Mouse (Mus musculus) lung, postnatal 25 days (tissue): ENCODE data around the gene Fah.

ENCODE experiments used
- DNase-seq: peaks from one replicate; pipeline ENCODE4 v3.0.0; 2022; ENCODE audit warnings: low spot score

The Fah gene

GRCm38 (mm10) chr7:84594917-84595303 is 11.6 kb downstream of the Fah start:
- DNase-seq = no peak

GRCm38 (mm10) chr7:84594087-84594916 is 12.2 kb downstream of the Fah start:
- DNase-seq = peak; percentile 56

- DNase-seq = no peak
Observed at GRCm38 (mm10) chr7:84591347-84591746, 15.2 kb downstream of the Fah start.

GRCm38 (mm10) chr7:84590622-84591021 is 15.9 kb downstream of the Fah start:
- DNase-seq = no peak

GRCm38 (mm10) chr7:84587101-84587783 is 19.3 kb downstream of the Fah start:
- DNase-seq = no peak

GRCm38 (mm10) chr7:84586360-84587100 is 20.0 kb downstream of the Fah start:
- DNase-seq = no peak

- DNase-seq = no peak
Observed at GRCm38 (mm10) chr7:84585086-84585485, 21.4 kb downstream of the Fah start.

GRCm38 (mm10) chr7:84579769-84580168 is 26.8 kb downstream of the Fah start:
- no peak for DNase-seq

GRCm38 (mm10) chr7:84578841-84579240 is 27.7 kb downstream of the Fah start:
- DNase-seq = no peak

GRCm38 (mm10) chr7:84577034-84577433 is 29.5 kb downstream of the Fah start:
- DNase-seq = no peak

GRCm38 (mm10) chr7:84566200-84566599 is 40.3 kb downstream of the Fah start:
- DNase-seq = no peak

GRCm38 (mm10) chr7:84564236-84564635 is 42.3 kb downstream of the Fah start:
- DNase-seq = no peak

- peak; percentile 58 for DNase-seq
Observed at GRCm38 (mm10) chr7:84560500-84560899, 46.0 kb downstream of the Fah start.

- DNase-seq = no peak
Observed at GRCm38 (mm10) chr7:84557332-84557731, 49.2 kb downstream of the Fah start.

GRCm38 (mm10) chr7:84555294-84555693 is 51.2 kb downstream of the Fah start:
- DNase-seq = no peak

GRCm38 (mm10) chr7:84551472-84551871 is 55.0 kb downstream of the Fah start:
- DNase-seq = no peak

GRCm38 (mm10) chr7:84546667-84547066 is 59.9 kb downstream of the Fah start:
- no peak for DNase-seq

GRCm38 (mm10) chr7:84544946-84545345 is 61.6 kb downstream of the Fah start:
- no peak for DNase-seq
